Mouse (Mus musculus): ENCODE results near the gene Bet1l. TPM values are rescaled to one million over a fixed set of nuclear protein-coding genes. Genes with fewer than 3 reads are reported as not detected.
A peak's percentile ranks its signal among the peaks of the same experiment; 100 is the strongest.

Gene Bet1l
- 42.8 and 54.5 TPM in 2 replicates for polyA plus RNA-seq (2014; fragmentation: Nextera tagmentation; extraction: Ambion mirVana)

- Histone ChIP-seq H3K27me3 (ENCODE audit: control insufficient read depth, insufficient read depth, low read length) (no peaks in the 10 kb centered on the region), H3K9ac (replicated peaks; ENCODE audit: low read length) (peak within 1 kb of the TSS; percentile 90), H3K9me3 (ENCODE audit: control insufficient read depth, low read length) (no peaks in the 10 kb centered on the region), H3K4me3 (replicated peaks; ENCODE audit: low read depth, low read length) (peak within 1 kb of the TSS; percentile 85), H3K36me3 (ENCODE audit: control insufficient read depth, insufficient read depth, low read length) (peaks cover 63% of the 10 kb centered on the region), H3K27ac (replicated peaks; ENCODE audit: low read depth, low read length) (peak within 1 kb of the TSS; percentile 91), H3K4me2 (ENCODE audit: low read length) (peak within 1 kb of the TSS; percentile 92), H3K4me1 (ENCODE audit: control insufficient read depth, insufficient read depth, low read length) (peaks cover 22% of the 10 kb centered on the region)
- peak; percentile 28 for ATAC-seq (ENCODE audit: low FRiP score, low TSS enrichment)
- no peak for DNase-seq
- WGBS = 40% methylated on average over 40 of the region's 40 CpGs
Observed at GRCm38 (mm10) chr7:140857550-140858505, at the start of gene Bet1l. Gene Bet1l (minus strand): TSS chr7:140857577.

- 0 out of 2 replicates have a peak, but pooled peaks cover 3% of the 10 kb centered on the region for H3K4me1 ChIP-seq (ENCODE audit: control insufficient read depth, insufficient read depth, low read length)
- H3K9me3 ChIP-seq (ENCODE audit: control insufficient read depth, low read length) = no peaks in the 10 kb centered on the region
- 86% methylated on average over 13 of the region's 13 CpGs for WGBS
- H3K9ac ChIP-seq (replicated peaks; ENCODE audit: low read length) = no peak overlapping the region
- DNase-seq (no peak), ATAC-seq (ENCODE audit: low FRiP score, low TSS enrichment) (no peak)
- no peaks in the 10 kb centered on the region for H3K36me3 ChIP-seq (ENCODE audit: control insufficient read depth, insufficient read depth, low read length)
- no peak overlapping the region for H3K4me2 ChIP-seq (ENCODE audit: low read length)
- no peak overlapping the region for H3K4me3 ChIP-seq (replicated peaks; ENCODE audit: low read depth, low read length)
- H3K27ac ChIP-seq (replicated peaks; ENCODE audit: low read depth, low read length) = no peak overlapping the region
- H3K27me3 ChIP-seq (ENCODE audit: control insufficient read depth, insufficient read depth, low read length) = no peaks in the 10 kb centered on the region
Observed at GRCm38 (mm10) chr7:140907131-140907530, 49.8 kb upstream of the Bet1l start.

- no peak for ATAC-seq (ENCODE audit: low FRiP score, low TSS enrichment)
- no peak overlapping the region for H3K4me2 ChIP-seq (ENCODE audit: low read length)
- H3K36me3 ChIP-seq (ENCODE audit: control insufficient read depth, insufficient read depth, low read length) = no peaks in the 10 kb centered on the region
- no peak overlapping the region for H3K4me3 ChIP-seq (replicated peaks; ENCODE audit: low read depth, low read length)
- H3K9ac ChIP-seq (replicated peaks; ENCODE audit: low read length) = no peak overlapping the region
- no peak for DNase-seq
- 89% methylated on average over 2 of the region's 2 CpGs for WGBS
- H3K27ac ChIP-seq (replicated peaks; ENCODE audit: low read depth, low read length) = no peak overlapping the region
- H3K4me1 ChIP-seq (ENCODE audit: control insufficient read depth, insufficient read depth, low read length) = 0 out of 2 replicates have a peak, but pooled peaks cover 3% of the 10 kb centered on the region
- no peaks in the 10 kb centered on the region for H3K9me3 ChIP-seq (ENCODE audit: control insufficient read depth, low read length)
- H3K27me3 ChIP-seq (ENCODE audit: control insufficient read depth, insufficient read depth, low read length) = no peaks in the 10 kb centered on the region
Observed at GRCm38 (mm10) chr7:140905642-140906081, 48.3 kb upstream of the Bet1l start.

- ATAC-seq (ENCODE audit: low FRiP score, low TSS enrichment) (peak; percentile 37; the same call in 1 of the 2 replicates), DNase-seq (peak; percentile 83)
- Histone ChIP-seq H3K36me3 (ENCODE audit: control insufficient read depth, insufficient read depth, low read length) (peaks cover 14% of the 10 kb centered on the region), H3K9ac (replicated peaks; ENCODE audit: low read length) (no peak overlapping the region), H3K4me2 (ENCODE audit: low read length) (no peak overlapping the region), H3K4me1 (ENCODE audit: control insufficient read depth, insufficient read depth, low read length) (no peaks in the 10 kb centered on the region), H3K9me3 (ENCODE audit: control insufficient read depth, low read length) (no peaks in the 10 kb centered on the region), H3K4me3 (replicated peaks; ENCODE audit: low read depth, low read length) (no peak overlapping the region), H3K27me3 (ENCODE audit: control insufficient read depth, insufficient read depth, low read length) (no peaks in the 10 kb centered on the region), H3K27ac (replicated peaks; ENCODE audit: low read depth, low read length) (no peak overlapping the region)
- 27% methylated on average over 13 of the region's 13 CpGs for WGBS
Observed at GRCm38 (mm10) chr7:140903212-140903611, 45.8 kb upstream of the Bet1l start.

- Histone ChIP-seq H3K9me3 (ENCODE audit: control insufficient read depth, low read length) (no peaks in the 10 kb centered on the region), H3K36me3 (ENCODE audit: control insufficient read depth, insufficient read depth, low read length) (peaks cover 24% of the 10 kb centered on the region), H3K4me2 (ENCODE audit: low read length) (no peak overlapping the region), H3K27ac (replicated peaks; ENCODE audit: low read depth, low read length) (no peak overlapping the region), H3K9ac (replicated peaks; ENCODE audit: low read length) (no peak overlapping the region), H3K27me3 (ENCODE audit: control insufficient read depth, insufficient read depth, low read length) (no peaks in the 10 kb centered on the region), H3K4me1 (ENCODE audit: control insufficient read depth, insufficient read depth, low read length) (no peaks in the 10 kb centered on the region), H3K4me3 (replicated peaks; ENCODE audit: low read depth, low read length) (no peak overlapping the region)
- 83% methylated on average over 15 of the region's 15 CpGs for WGBS
- ATAC-seq (ENCODE audit: low FRiP score, low TSS enrichment) = no peak
- no peak for DNase-seq
Observed at GRCm38 (mm10) chr7:140902036-140902875, 44.9 kb upstream of the Bet1l start.

- Histone ChIP-seq H3K4me2 (ENCODE audit: low read length) (no peak within 1 kb of the TSS), H3K36me3 (ENCODE audit: control insufficient read depth, insufficient read depth, low read length) (peaks cover 40% of the 10 kb centered on the region), H3K27me3 (ENCODE audit: control insufficient read depth, insufficient read depth, low read length) (no peaks in the 10 kb centered on the region), H3K9me3 (ENCODE audit: control insufficient read depth, low read length) (no peaks in the 10 kb centered on the region), H3K4me1 (ENCODE audit: control insufficient read depth, insufficient read depth, low read length) (no peaks in the 10 kb centered on the region), H3K4me3 (replicated peaks; ENCODE audit: low read depth, low read length) (no peak within 1 kb of the TSS), H3K27ac (replicated peaks; ENCODE audit: low read depth, low read length) (no peak within 1 kb of the TSS), H3K9ac (replicated peaks; ENCODE audit: low read length) (no peak within 1 kb of the TSS)
- DNase-seq (no peak), ATAC-seq (ENCODE audit: low FRiP score, low TSS enrichment) (no peak)
- 84% methylated on average over 10 of the region's 10 CpGs for WGBS
Observed at GRCm38 (mm10) chr7:140900220-140900619, 42.8 kb upstream of the Bet1l start, which contains the start of gene Cox8b. Gene Cox8b (minus strand): TSS chr7:140900446.

- Histone ChIP-seq H3K9me3 (ENCODE audit: control insufficient read depth, low read length) (no peaks in the 10 kb centered on the region), H3K27ac (replicated peaks; ENCODE audit: low read depth, low read length) (no peak overlapping the region), H3K36me3 (ENCODE audit: control insufficient read depth, insufficient read depth, low read length) (peaks cover 47% of the 10 kb centered on the region), H3K4me1 (ENCODE audit: control insufficient read depth, insufficient read depth, low read length) (no peaks in the 10 kb centered on the region), H3K9ac (replicated peaks; ENCODE audit: low read length) (no peak overlapping the region), H3K4me3 (replicated peaks; ENCODE audit: low read depth, low read length) (no peak overlapping the region), H3K27me3 (ENCODE audit: control insufficient read depth, insufficient read depth, low read length) (no peaks in the 10 kb centered on the region), H3K4me2 (ENCODE audit: low read length) (no peak overlapping the region)
- no peak for ATAC-seq (ENCODE audit: low FRiP score, low TSS enrichment)
- WGBS = 81% methylated on average over 3 of the region's 3 CpGs
- no peak for DNase-seq
Observed at GRCm38 (mm10) chr7:140899121-140899520, 41.7 kb upstream of the Bet1l start.

GRCm38 (mm10) chr7:140897863-140898262, 40.5 kb upstream of the Bet1l start:
- H3K4me2 ChIP-seq (ENCODE audit: low read length) = no peak overlapping the region
- WGBS = 87% methylated on average over 7 of the region's 7 CpGs
- no peaks in the 10 kb centered on the region for H3K4me1 ChIP-seq (ENCODE audit: control insufficient read depth, insufficient read depth, low read length)
- H3K4me3 ChIP-seq (replicated peaks; ENCODE audit: low read depth, low read length) = no peak overlapping the region
- peaks cover 59% of the 10 kb centered on the region for H3K36me3 ChIP-seq (ENCODE audit: control insufficient read depth, insufficient read depth, low read length)
- H3K9me3 ChIP-seq (ENCODE audit: control insufficient read depth, low read length) = no peaks in the 10 kb centered on the region
- H3K27ac ChIP-seq (replicated peaks; ENCODE audit: low read depth, low read length) = no peak overlapping the region
- H3K27me3 ChIP-seq (ENCODE audit: control insufficient read depth, insufficient read depth, low read length) = no peaks in the 10 kb centered on the region
- no peak overlapping the region for H3K9ac ChIP-seq (replicated peaks; ENCODE audit: low read length)
- DNase-seq (no peak), ATAC-seq (ENCODE audit: low FRiP score, low TSS enrichment) (no peak)
